Mouse (Mus musculus) liver, embryonic 11.5 days (tissue): ENCODE data around the gene Vmn2r109. TPM values are rescaled to one million over a fixed set of nuclear protein-coding genes. Genes with fewer than 3 reads are reported as not detected.
"Not testable (repeated sequence)": the region's sequence is repeated elsewhere in the genome, so short reads cannot be mapped to it uniquely, and the experiment has no call there.

ENCODE experiments used
- ATAC-seq: fragments of 200-750 bp; cut with Nextera tagmentation; replicated peaks from 2 replicates; pipeline ENCODE4 v1.8.0; 2017; ENCODE audit warnings: moderate number of reproducible peaks, mild to moderate bottlenecking, moderate TSS enrichment, moderate library complexity; ENCODE audit not compliant: low FRiP score
- DNase-seq: peaks from one replicate; pipeline ENCODE4 v3.0.0-alpha.2; 2017; ENCODE audit warnings: low spot score
- H3K27ac ChIP-seq: fragments of 300-500 bp; sonication (generic); 2 replicates; pipeline ENCODE4 v1.5.1; 2014; ENCODE audit warnings: mild to moderate bottlenecking, low read depth, low read length, control low read depth
- H3K27me3 ChIP-seq: fragments of 300-500 bp; sonication (generic); replicated peaks from 2 replicates; pipeline ENCODE4 v1.6.1; 2014; ENCODE audit warnings: low read length, mixed read lengths; ENCODE audit not compliant: control insufficient read depth, insufficient read depth
- H3K36me3 ChIP-seq: fragments of 300-500 bp; sonication (generic); 2 replicates; pipeline ENCODE4 v1.6.1; 2014; ENCODE audit warnings: mild to moderate bottlenecking, low read length, moderate library complexity, mixed read lengths; ENCODE audit not compliant: control insufficient read depth, insufficient read depth
- H3K4me1 ChIP-seq: fragments of 300-500 bp; sonication (generic); replicated peaks from 2 replicates; pipeline ENCODE4 v1.6.1; 2014; ENCODE audit warnings: low read length, mixed read lengths; ENCODE audit not compliant: control insufficient read depth, insufficient read depth
- H3K4me2 ChIP-seq: fragments of 300-500 bp; sonication (generic); 2 replicates; pipeline ENCODE4 v1.6.1; 2014; ENCODE audit warnings: mild to moderate bottlenecking, control low read depth, moderate library complexity
- H3K4me3 ChIP-seq: fragments of 300-500 bp; sonication (generic); 2 replicates; pipeline ENCODE4 v1.5.1; 2014; ENCODE audit warnings: low read depth, low read length, control low read depth
- H3K9ac ChIP-seq: fragments of 300-500 bp; sonication (generic); 2 replicates; pipeline ENCODE4 v1.6.1; 2014; ENCODE audit warnings: low read depth, low read length, control low read depth
- H3K9me3 ChIP-seq: fragments of 300-500 bp; sonication (generic); 2 replicates; pipeline ENCODE4 v1.6.1; 2016; ENCODE audit warnings: low read length, inconsistent platforms, mixed read lengths; ENCODE audit not compliant: control insufficient read depth
- WGBS: fragments of 180-500 bp; shearing (Covaris S2); extraction: QIAGEN DNeasy Blood & Tissue Kit; methylation state at CpG from one replicate; pipeline ENCODE4 v1.1.7; 2014; 5-methylcytosine and 5-hydroxymethylcytosine counted together
- polyA plus RNA-seq: library from polyadenylated mRNA; unstranded; fragments of >200 nt; fragmentation: Nextera tagmentation; extraction: Ambion mirVana; gene quantifications from 2 replicates; pipeline ENCODE4 v1.2.1, GENCODE M21; 2014

The Vmn2r109 gene
- not detected in 2 replicates for polyA plus RNA-seq

GRCm38 (mm10) chr17:20564656-20565055 is at the start of gene Vmn2r109:
Gene Vmn2r109, minus strand, starts transcription at chr17:20564756.
- Histone ChIP-seq H3K27ac (no peak within 1 kb of the TSS), H3K9me3 (no peaks in the 10 kb centered on the region), H3K9ac (no peak within 1 kb of the TSS), H3K4me1 (no peaks in the 10 kb centered on the region), H3K27me3 (no peaks in the 10 kb centered on the region), H3K4me3 (no peak within 1 kb of the TSS), H3K36me3 (no peaks in the 10 kb centered on the region), H3K4me2 (no peak within 1 kb of the TSS)
- DNase-seq, result no peak
- no peak for ATAC-seq
- 76% methylated on average over 1 of the region's 1 CpGs for WGBS

DNA sequence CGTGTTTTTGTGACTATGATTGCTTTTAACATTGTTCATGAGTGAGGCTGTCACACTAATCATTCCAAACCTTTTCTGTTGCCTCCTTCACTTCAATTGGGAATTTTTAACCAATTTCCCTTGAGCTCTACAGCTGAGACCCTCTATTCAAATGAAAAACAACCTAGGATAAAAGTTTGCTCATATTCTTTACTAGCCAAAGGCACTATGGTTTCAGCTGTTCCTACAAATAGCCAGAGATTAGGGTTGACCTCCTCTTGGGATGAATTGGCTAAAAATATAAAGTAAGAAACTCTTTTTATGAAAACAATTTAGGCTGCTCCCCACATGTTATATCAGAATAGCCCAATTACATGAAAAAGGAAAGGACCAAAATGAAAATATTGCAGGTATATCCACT is 31.8 kb upstream of the Vmn2r109 start, which contains the start of gene Vmn2r110:
Vmn2r110 (minus strand) TSS at position 101 of the 400 bp plus-strand sequence.
- ATAC-seq (no peak), DNase-seq (no peak)
- Histone ChIP-seq H3K4me3 (no peak within 1 kb of the TSS), H3K27ac (no peak within 1 kb of the TSS), H3K4me2 (no peak within 1 kb of the TSS), H3K36me3 (no peaks in the 10 kb centered on the region), H3K9ac (no peak within 1 kb of the TSS), H3K9me3 (peaks cover 1% of the 10 kb centered on the region; the same call in 1 of the 2 replicates), H3K4me1 (no peaks in the 10 kb centered on the region), H3K27me3 (no peaks in the 10 kb centered on the region)
- 11% methylated on average over 1 of the region's 1 CpGs for WGBS

DNA sequence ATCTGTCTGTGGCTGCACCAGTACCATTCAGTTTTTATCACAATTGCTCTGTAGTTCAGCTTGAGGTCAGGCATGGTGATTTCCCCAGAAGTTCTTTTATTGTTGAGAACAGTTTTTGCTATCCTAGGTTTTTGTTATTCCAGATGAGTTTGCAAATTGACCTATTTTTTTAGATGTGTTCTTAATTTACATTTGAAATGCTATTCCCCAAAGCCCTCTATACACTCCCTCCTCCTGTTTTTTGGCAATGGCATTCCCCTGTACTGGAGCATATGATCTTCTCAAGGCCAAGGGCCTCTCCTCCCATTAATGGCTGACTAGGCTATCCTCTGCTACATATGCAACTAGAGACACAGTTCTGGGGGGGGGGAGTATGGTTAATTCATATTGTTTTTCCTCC is 56.3 kb downstream of the Vmn2r109 start:
- H3K4me1 ChIP-seq, H3K27me3 ChIP-seq, H3K9ac ChIP-seq, H3K36me3 ChIP-seq, ATAC-seq, H3K4me3 ChIP-seq, DNase-seq, H3K9me3 ChIP-seq, H3K4me2 ChIP-seq, H3K27ac ChIP-seq: not testable (repeated sequence)

GRCm38 (mm10) chr17:20497858-20498257 is 66.7 kb downstream of the Vmn2r109 start, which contains the start of gene Vmn1r225:
Gene Vmn1r225, plus strand, starts transcription at chr17:20498158.
- Histone ChIP-seq H3K4me2 (no peak within 1 kb of the TSS), H3K9ac (no peak within 1 kb of the TSS), H3K27ac (no peak within 1 kb of the TSS), H3K9me3 (no peaks in the 10 kb centered on the region; the same call in 1 of the 2 replicates), H3K4me3 (no peak within 1 kb of the TSS), H3K36me3 (no peaks in the 10 kb centered on the region), H3K27me3 (no peaks in the 10 kb centered on the region), H3K4me1 (no peaks in the 10 kb centered on the region)
- no peak for ATAC-seq
- DNase-seq, result no peak

Other genes with a start within 250 kb of the Vmn2r109 start
- not detected in 2 replicates for gene Vmn2r107, start 219.5 kb downstream of the Vmn2r109 start, polyA plus RNA-seq
- not detected in 2 replicates for gene Vmn1r224, start 150.6 kb downstream of the Vmn2r109 start, polyA plus RNA-seq
- gene Vmn2r108, start 83.4 kb downstream of the Vmn2r109 start, polyA plus RNA-seq, result not detected in 2 replicates
- gene Vmn1r225, start 66.6 kb downstream of the Vmn2r109 start, polyA plus RNA-seq, result not detected in 2 replicates
- 0.04 and 0.05 TPM in 2 replicates for gene Vmn2r110, start 31.7 kb upstream of the Vmn2r109 start, polyA plus RNA-seq
- not detected in 2 replicates for gene Fpr-rs3, start 60.1 kb upstream of the Vmn2r109 start, polyA plus RNA-seq
- gene Vmn1r226, start 118.1 kb upstream of the Vmn2r109 start, polyA plus RNA-seq, result not detected in 2 replicates
- not detected in 2 replicates for gene Vmn1r227, start 165.1 kb upstream of the Vmn2r109 start, polyA plus RNA-seq
- not detected in 2 replicates for gene Vmn1r228, start 221.4 kb upstream of the Vmn2r109 start, polyA plus RNA-seq
- not detected in 2 replicates for gene Vmn1r229, start 246.8 kb upstream of the Vmn2r109 start, polyA plus RNA-seq